Mouse (Mus musculus): ENCODE results near the gene Myh7b. TPM values are rescaled to one million over a fixed set of nuclear protein-coding genes. Genes with fewer than 3 reads are reported as not detected.
A peak's percentile ranks its signal among the peaks of the same experiment; 100 is the strongest.
"Not testable (repeated sequence)": the region's sequence is repeated elsewhere in the genome, so short reads cannot be mapped to it uniquely, and the experiment has no call there.

Myh7b gene
- polyA plus RNA-seq, 1 experiment = 0.16 TPM

DNA sequence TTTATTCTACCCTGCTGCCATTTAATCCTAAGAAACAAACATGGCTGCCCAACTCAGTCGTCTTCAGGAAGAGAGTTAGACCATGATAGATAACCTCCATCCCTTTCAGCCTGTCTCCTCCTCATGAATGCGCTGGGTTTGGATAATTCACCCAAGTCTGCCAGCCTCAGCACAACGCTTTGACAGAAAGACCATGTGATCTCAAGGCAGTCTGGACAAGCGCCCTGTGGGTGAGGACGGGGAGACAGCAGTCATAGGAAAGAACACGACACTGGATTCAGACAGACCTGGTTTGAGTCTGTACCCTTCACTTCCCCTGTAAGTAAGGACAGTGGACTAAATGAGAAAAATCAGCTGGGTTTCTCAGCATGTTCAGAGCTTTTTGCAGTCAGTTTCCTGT lies 21.5 kb upstream of the Myh7b start:
- Histone ChIP-seq H3K4me1 (ENCODE audit: control insufficient read depth, insufficient read depth, insufficient read length, low read length) (no peaks in the 10 kb centered on the region; the same call in 1 of the 2 replicates), H3K4me3 (ENCODE audit: insufficient read depth, low read depth, low read length) (no peak overlapping the region), H3K27ac (replicated peaks; ENCODE audit: low read depth, low read length) (peak overlapping the region; percentile 59)

DNA sequence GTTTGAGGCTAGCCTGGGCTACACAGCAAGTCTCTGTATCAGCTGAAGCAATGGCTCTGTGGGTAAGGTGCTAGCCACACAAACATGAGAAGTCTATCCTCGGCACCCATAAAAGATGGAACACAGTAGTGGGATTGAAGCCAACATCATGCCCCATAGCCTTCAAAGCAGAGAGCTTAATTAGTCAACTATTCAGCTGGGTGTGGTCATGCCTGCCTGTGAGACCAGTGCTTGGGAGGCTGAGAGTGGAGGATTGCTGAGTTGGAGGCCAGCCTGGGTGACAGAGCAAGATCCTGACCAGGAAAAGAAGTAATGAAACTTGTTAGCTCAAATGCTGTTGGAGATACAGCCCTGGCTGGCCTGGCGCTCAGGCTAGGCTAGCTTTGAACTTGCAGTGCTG lies 20.1 kb upstream of the Myh7b start:
- H3K27ac ChIP-seq (replicated peaks; ENCODE audit: low read depth, low read length) = no peak overlapping the region
- no peak overlapping the region for H3K4me3 ChIP-seq (ENCODE audit: insufficient read depth, low read depth, low read length)
- no peaks in the 10 kb centered on the region; the same call in 1 of the 2 replicates for H3K4me1 ChIP-seq (ENCODE audit: control insufficient read depth, insufficient read depth, insufficient read length, low read length)

DNA sequence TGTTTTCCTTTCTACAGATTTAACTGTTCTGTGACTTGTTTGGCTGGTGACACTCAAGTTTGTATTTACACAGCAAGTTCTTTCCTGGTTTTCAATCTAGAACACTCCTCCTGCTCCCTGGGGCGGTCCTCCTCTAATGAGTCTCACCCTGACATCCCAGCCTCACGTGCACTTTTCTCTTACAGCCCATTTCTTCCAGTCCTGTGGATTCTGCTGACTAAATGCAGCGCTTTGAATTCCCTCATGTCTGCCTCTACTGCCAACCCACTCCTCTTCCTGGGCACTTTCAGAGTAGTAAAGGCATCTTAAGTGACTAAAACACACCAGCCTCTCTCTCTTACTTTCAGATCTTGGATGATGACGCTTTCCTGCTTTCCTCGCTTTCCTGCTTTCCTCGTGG lies 19.3 kb upstream of the Myh7b start:
- no peaks in the 10 kb centered on the region; the same call in 1 of the 2 replicates for H3K4me1 ChIP-seq (ENCODE audit: control insufficient read depth, insufficient read depth, insufficient read length, low read length)
- H3K4me3 ChIP-seq (ENCODE audit: insufficient read depth, low read depth, low read length) = peak overlapping the region; percentile 90
- H3K27ac ChIP-seq (replicated peaks; ENCODE audit: low read depth, low read length) = peak overlapping the region; percentile 87

DNA sequence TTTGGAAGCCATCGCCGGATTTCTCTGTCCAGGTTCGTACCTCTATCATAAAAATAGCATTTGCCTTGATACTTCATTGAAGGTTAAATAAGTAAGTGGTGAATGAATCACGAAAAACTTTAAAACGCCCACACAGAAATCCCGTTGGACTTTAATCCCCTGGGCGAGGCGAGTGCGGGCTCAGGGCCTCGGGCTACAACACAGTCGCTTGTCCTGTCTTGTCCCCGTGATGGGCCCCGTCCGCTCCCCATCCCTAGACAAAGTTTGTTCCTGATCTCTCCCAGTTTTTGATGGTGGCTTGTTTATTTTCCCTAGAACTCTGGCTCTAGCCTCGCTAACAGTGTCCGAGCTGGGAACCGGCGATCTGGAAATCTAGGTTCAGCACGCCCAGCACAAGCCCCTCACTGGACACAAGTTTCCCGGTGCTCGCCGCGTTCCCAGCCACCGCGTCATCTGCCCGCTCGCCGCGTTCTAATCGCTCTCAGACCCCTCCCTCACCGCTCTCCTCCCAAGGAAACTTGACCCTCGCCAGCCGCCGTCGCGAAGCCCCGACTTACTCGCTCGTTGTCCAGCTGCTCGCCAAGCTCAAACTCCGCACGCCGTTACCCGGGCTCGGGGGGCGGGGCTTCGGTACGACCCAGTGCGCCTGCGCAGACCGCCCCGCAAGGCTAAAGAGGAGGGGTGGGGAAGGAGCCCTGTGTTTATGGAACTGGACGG lies 18.7 kb upstream of the Myh7b start, which contains the start of gene Gss:
TSS of gene Gss (minus strand) at position 674 of the 717 bp plus-strand sequence.
- peak within 1 kb of the TSS; percentile 87 for H3K27ac ChIP-seq (replicated peaks; ENCODE audit: low read depth, low read length)
- no peaks in the 10 kb centered on the region; the same call in 1 of the 2 replicates for H3K4me1 ChIP-seq (ENCODE audit: control insufficient read depth, insufficient read depth, insufficient read length, low read length)
- H3K4me3 ChIP-seq (ENCODE audit: insufficient read depth, low read depth, low read length) = peak within 1 kb of the TSS; percentile 90

DNA sequence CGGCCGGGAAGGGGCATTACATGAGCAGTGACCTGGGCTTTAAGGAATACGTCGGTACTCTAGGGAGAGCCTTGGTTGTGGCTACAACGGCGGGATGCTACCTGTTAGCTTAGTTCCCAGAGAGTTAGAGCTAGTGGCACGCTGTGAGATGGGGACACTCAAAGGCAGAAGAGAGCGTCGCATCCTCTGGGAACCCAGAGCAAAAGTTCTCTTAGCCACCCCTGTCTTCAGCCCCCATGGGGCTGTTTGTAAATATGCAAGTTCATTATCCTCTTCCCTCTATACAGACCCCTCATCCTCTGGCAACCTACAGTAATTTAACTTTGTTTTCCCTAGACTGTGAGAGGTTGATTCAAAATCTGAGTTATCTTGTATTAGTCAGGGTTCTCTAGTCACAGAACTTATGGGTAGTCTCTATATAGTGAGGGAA lies 18.1 kb upstream of the Myh7b start:
- Histone ChIP-seq H3K4me3 (ENCODE audit: insufficient read depth, low read depth, low read length) (peak overlapping the region; percentile 90), H3K4me1 (ENCODE audit: control insufficient read depth, insufficient read depth, insufficient read length, low read length) (no peaks in the 10 kb centered on the region; the same call in 1 of the 2 replicates), H3K27ac (replicated peaks; ENCODE audit: low read depth, low read length) (peak overlapping the region; percentile 66)

DNA sequence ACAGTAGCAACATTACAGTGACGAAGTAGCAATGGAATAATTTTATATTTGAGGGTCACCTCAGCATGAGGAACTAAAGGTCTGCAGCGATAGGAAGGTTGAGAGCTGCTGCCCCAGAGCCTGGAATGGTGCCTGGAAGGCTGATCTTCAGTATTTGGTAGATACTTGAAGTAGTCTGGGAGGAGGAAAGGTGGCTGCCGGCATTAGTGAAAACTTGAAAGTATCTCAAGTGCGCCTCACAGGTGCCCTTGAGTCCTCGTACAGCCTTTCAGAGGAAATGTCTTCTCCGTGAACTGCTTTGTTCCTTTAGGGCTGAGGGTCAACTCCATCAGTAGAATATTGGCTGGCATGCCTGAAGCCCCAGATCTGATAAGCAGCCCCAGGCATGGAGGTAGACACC lies 15.5 kb upstream of the Myh7b start:
- Histone ChIP-seq H3K4me1 (ENCODE audit: control insufficient read depth, insufficient read depth, insufficient read length, low read length) (no peaks in the 10 kb centered on the region), H3K27ac (replicated peaks; ENCODE audit: low read depth, low read length) (no peak overlapping the region), H3K4me3 (ENCODE audit: insufficient read depth, low read depth, low read length) (no peak overlapping the region)

DNA sequence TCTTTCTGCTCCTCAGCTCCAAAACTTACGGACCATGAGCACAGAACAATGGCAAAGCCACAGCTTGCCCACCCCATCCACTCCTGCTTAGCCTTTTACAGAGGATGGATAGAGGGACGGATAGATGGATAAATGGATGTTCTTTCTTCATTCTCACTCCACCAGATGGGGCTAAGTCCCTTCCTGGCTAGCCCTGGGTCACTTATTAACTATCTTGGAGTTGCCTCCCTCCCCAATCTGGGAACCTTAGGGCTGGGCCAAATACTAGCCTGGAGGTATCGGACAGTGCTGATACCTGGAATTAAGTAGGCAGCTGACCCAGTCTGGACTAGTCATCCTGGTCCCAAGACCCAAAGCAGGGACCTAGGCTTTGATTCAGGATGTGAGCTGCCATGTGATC lies 7.3 kb upstream of the Myh7b start:
- Histone ChIP-seq H3K4me3 (ENCODE audit: insufficient read depth, low read depth, low read length) (no peak overlapping the region), H3K27ac (replicated peaks; ENCODE audit: low read depth, low read length) (no peak overlapping the region), H3K4me1 (ENCODE audit: control insufficient read depth, insufficient read depth, insufficient read length, low read length) (no peaks in the 10 kb centered on the region)

DNA sequence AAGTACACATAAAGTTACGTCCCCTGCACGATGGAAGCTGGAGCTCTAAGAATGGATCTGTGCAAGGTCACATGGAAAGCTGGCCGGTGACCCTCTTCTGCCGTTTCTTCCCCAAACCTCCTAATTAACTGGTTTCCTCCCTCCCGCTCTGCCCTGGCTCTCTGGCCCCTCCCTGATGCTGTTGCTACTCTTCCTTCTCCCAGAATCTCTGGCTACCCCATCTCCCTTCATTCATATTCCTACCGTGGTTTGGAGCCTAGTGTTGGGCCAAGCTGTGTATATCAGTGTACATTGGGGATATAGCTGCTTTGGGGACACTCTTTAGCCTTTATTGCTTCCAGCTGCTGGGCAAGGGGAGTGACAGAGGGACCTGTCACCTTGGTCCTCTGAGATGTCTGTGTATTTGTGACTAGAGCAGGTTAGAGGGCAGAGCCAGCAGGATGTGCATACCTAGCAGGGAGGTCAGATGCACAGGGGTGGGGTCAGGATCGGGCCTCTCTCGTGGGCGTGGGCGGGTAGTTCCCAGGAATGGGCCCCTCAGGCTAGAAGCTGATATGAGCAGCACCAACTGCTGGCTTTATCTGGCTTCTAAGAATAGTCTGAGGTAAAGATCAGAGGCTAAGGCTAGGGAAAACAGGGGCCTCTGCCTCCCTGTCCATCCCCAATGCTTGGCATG lies 6.3 kb upstream of the Myh7b start:
- no peak overlapping the region for H3K27ac ChIP-seq (replicated peaks; ENCODE audit: low read depth, low read length)
- H3K4me1 ChIP-seq (ENCODE audit: control insufficient read depth, insufficient read depth, insufficient read length, low read length) = no peaks in the 10 kb centered on the region

DNA sequence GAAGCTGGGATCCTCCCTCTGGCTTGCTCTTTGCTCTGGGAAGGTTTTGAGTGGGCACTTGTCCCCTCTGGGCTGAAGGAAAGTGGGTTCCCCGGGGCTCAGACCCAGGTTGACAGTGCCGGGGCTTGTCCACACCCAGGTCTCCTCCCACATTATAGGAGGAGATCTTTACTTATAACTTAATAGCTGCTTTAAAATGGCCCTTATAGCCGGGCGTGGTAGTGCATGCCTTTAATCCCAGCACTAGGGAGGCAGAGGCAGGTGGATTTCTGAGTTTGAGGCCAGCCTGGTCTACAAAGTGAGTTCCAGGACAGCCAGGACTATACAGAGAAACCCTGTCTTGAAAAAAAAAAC lies 5.8 kb upstream of the Myh7b start:
- H3K4me1 ChIP-seq (ENCODE audit: control insufficient read depth, insufficient read depth, insufficient read length, low read length); H3K27ac ChIP-seq (replicated peaks; ENCODE audit: low read depth, low read length): not testable (repeated sequence)

More for the DNA sequence above, 6.3 kb upstream of the Myh7b start:
- no peak overlapping the region for H3K4me3 ChIP-seq (ENCODE audit: insufficient read depth, low read depth, low read length)

DNA sequence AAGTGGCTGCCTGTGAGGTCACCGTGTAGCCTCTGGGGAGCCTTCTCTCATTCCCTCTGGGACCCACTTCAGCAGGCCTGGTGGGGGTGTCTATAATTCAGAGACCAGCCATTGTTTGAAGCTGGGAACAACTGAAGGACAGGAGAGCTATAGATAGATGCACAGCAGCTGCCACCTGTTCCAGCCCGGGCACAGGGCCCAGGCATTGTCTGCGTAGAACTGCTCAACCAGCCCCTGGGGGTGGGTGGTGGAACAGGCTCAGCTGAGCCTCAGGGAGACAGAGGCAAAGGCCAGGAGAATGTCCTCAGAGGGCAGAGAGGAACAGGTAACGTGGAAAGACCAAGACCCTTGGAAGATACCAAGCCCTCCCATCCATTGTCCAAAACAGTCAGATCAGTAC lies 4.7 kb upstream of the Myh7b start:
- no peak overlapping the region for H3K27ac ChIP-seq (replicated peaks; ENCODE audit: low read depth, low read length)
- no peaks in the 10 kb centered on the region for H3K4me1 ChIP-seq (ENCODE audit: control insufficient read depth, insufficient read depth, insufficient read length, low read length)
- H3K4me3 ChIP-seq (ENCODE audit: insufficient read depth, low read depth, low read length) = no peak overlapping the region

More for the DNA sequence above, 5.8 kb upstream of the Myh7b start:
- H3K4me3 ChIP-seq (ENCODE audit: insufficient read depth, low read depth, low read length) = not testable (repeated sequence)

DNA sequence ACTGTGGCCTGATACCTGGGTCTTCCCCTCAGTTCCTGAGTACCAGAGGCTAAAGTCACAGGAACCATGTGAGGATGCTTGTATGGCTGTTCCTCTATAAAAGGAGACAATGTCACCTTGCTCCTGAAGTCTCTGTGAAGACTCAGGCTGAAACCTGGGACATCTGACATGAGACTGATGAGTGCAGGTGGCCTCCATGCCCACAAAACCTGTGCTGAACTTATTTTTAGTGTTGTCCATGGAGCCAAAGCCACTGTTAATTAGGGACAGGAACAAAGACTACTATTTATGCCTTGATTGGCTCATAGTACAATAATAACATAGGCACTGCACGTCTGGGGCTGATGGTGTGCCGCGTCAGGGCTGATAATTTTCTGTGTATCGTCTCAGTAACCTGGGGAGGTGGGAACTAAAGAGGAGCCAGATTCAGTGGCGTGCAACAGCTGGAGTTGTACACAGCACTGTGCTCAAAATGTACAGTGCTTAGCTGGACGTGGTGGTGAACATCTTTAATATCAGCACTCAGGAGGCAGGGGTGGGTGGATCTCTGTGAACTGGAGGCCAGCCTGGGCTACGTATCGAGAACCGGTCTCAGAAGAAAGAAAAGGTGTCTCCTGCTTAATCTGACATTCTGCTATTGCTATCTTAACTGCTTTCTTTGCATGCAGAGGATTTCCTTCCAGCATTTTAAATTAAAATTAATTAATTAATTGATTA lies 980 bp downstream of the Myh7b start:
- no peak overlapping the region for H3K4me3 ChIP-seq (ENCODE audit: insufficient read depth, low read depth, low read length)
- H3K27ac ChIP-seq (replicated peaks; ENCODE audit: low read depth, low read length) = no peak overlapping the region

DNA sequence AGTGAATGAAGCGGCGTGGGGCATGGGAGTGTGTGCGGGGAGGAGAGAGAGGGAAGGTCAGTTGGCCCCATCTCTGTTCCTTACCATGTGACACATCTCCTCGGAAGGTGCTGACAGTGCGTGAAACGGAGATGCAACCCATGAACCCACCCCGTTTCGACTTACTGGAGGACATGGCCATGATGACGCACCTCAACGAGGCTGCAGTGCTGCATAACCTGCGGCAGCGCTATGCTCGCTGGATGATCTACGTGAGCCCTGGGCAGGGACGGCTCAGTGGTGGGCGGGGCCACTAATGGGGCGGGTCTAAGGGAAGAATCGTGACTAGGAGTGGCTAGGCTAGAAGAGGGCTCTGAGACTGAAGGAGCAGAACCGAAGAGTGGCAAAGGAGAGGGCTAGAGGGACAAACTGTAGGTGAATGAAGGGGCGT lies 2.3 kb downstream of the Myh7b start:
- H3K4me3 ChIP-seq (ENCODE audit: insufficient read depth, low read depth, low read length) = peak overlapping the region; percentile 38
- no peaks in the 10 kb centered on the region for H3K4me1 ChIP-seq (ENCODE audit: control insufficient read depth, insufficient read depth, insufficient read length, low read length)
- H3K27ac ChIP-seq (replicated peaks; ENCODE audit: low read depth, low read length) = no peak overlapping the region

More for the DNA sequence above, 980 bp downstream of the Myh7b start:
- H3K4me1 ChIP-seq (ENCODE audit: control insufficient read depth, insufficient read depth, insufficient read length, low read length) = no peaks in the 10 kb centered on the region

DNA sequence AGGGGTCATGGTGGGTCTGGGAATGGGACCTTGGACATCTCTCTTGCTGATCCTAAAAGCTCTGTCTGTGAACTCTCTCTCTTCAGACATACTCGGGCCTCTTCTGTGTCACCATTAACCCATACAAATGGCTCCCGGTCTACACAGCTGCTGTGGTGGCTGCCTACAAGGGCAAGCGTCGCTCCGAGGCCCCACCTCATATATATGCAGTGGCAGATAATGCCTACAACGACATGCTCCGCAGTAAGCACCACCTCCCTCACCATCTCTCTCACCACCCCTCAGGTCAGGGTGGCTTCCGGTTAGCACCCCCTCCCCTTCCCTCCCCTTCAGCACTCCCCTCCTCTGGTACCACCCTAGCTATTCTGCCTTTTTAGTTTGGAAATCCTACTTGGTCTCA lies 2.9 kb downstream of the Myh7b start:
- Histone ChIP-seq H3K4me1 (ENCODE audit: control insufficient read depth, insufficient read depth, insufficient read length, low read length) (no peaks in the 10 kb centered on the region), H3K4me3 (ENCODE audit: insufficient read depth, low read depth, low read length) (no peak overlapping the region), H3K27ac (replicated peaks; ENCODE audit: low read depth, low read length) (no peak overlapping the region)

DNA sequence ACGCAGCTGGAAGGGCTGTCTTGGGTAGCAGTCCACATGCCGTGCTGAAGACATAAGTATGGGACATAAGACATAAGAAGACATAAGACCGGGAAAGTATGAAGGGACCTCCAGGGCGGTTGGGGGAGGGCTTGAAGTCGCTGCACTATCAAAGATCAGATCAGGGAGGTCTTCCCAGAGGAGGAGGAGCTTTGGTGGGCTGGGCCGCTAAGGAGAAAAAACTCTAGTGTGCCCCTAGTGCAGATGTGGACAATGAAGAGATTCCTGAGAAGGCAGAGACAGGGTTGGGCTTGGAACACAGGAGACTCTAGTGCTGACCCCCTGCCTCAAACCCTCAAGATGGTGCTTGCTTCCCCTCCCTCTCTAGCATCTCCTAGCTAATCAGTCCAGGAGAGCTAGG lies 6.0 kb downstream of the Myh7b start:
- Histone ChIP-seq H3K27ac (replicated peaks; ENCODE audit: low read depth, low read length) (no peak overlapping the region), H3K4me1 (ENCODE audit: control insufficient read depth, insufficient read depth, insufficient read length, low read length) (no peaks in the 10 kb centered on the region), H3K4me3 (ENCODE audit: insufficient read depth, low read depth, low read length) (no peak overlapping the region)

DNA sequence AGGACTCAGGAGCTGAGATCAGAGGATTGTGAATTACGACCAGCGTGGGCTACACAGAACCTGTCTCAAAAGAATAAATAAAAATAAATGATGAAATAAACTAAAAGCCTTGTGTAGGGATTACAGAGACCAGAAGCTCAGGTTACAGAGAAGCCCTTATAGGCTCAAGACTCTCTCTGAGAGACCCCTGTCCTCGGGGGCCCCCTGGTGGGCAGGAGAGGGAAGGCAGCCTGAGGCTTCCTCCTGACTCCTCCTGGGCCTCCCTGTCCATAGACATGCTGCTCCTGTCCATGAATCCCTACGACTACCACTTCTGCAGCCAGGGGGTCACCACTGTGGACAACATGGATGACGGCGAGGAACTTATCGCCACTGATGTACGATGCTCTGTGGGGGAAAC lies 8.8 kb downstream of the Myh7b start:
- Histone ChIP-seq H3K4me3 (ENCODE audit: insufficient read depth, low read depth, low read length) (no peak overlapping the region), H3K4me1 (ENCODE audit: control insufficient read depth, insufficient read depth, insufficient read length, low read length) (no peaks in the 10 kb centered on the region), H3K27ac (replicated peaks; ENCODE audit: low read depth, low read length) (no peak overlapping the region)

Data from brown adipose tissue, adult 24 weeks (tissue).